Mouse (Mus musculus): ENCODE results near the gene Trcg1. TPM values are rescaled to one million over a fixed set of nuclear protein-coding genes. Genes with fewer than 3 reads are reported as not detected.
A peak's percentile ranks its signal among the peaks of the same experiment; 100 is the strongest.

The Trcg1 gene
- polyA plus RNA-seq, 1 experiment: not detected

- DNase-seq: no peak
- no peaks in the 10 kb centered on the region; the same call in 1 of the 2 replicates for H3K36me3 ChIP-seq (ENCODE audit: control insufficient read depth, insufficient read depth, low read length)
Observed at GRCm38 (mm10) chr9:57251139-57251538, 14.8 kb downstream of the Trcg1 start.

GRCm38 (mm10) chr9:57254061-57254460, 17.7 kb downstream of the Trcg1 start:
- Histone ChIP-seq H3K27me3 (replicated peaks; ENCODE audit: control insufficient read depth, insufficient read depth, low read length) (no peaks in the 10 kb centered on the region), H3K36me3 (ENCODE audit: control insufficient read depth, insufficient read depth, low read length) (no peaks in the 10 kb centered on the region; the same call in 1 of the 2 replicates), H3K27ac (ENCODE audit: insufficient read depth, low read depth, low read length) (no peak overlapping the region), H3K4me1 (ENCODE audit: control insufficient read depth, insufficient read depth, low read length) (peaks cover 5% of the 10 kb centered on the region; the same call in 1 of the 2 replicates), H3K4me3 (ENCODE audit: insufficient read depth, low read depth, low read length) (no peak overlapping the region)
- peak; percentile 60 for DNase-seq
- no peak for TF ChIP-seq POLR2A (IDR thresholded peaks at IDR 0.05; ENCODE audit: low read depth, low read length)
- TF ChIP-seq CTCF (conservative IDR thresholded peaks at IDR 0.05; ENCODE audit: insufficient read depth, insufficient read length, low read depth, low read length): no peak
- 57% methylated on average over 7 of the region's 7 CpGs for WGBS

More at GRCm38 (mm10) chr9:57251139-57251538, 14.8 kb downstream of the Trcg1 start:
- Histone ChIP-seq H3K27me3 (replicated peaks; ENCODE audit: control insufficient read depth, insufficient read depth, low read length) (no peaks in the 10 kb centered on the region), H3K27ac (ENCODE audit: insufficient read depth, low read depth, low read length) (no peak overlapping the region), H3K4me3 (ENCODE audit: insufficient read depth, low read depth, low read length) (no peak overlapping the region), H3K4me1 (ENCODE audit: control insufficient read depth, insufficient read depth, low read length) (peaks cover 15% of the 10 kb centered on the region; the same call in 1 of the 2 replicates)
- 83% methylated on average over 2 of the region's 2 CpGs for WGBS
- TF ChIP-seq CTCF (conservative IDR thresholded peaks at IDR 0.05; ENCODE audit: insufficient read depth, insufficient read length, low read depth, low read length) (no peak), POLR2A (IDR thresholded peaks at IDR 0.05; ENCODE audit: low read depth, low read length) (no peak)

- DNase-seq: no peak
- Histone ChIP-seq H3K27ac (ENCODE audit: insufficient read depth, low read depth, low read length) (no peak overlapping the region), H3K4me1 (ENCODE audit: control insufficient read depth, insufficient read depth, low read length) (peaks cover 5% of the 10 kb centered on the region; the same call in 1 of the 2 replicates), H3K27me3 (replicated peaks; ENCODE audit: control insufficient read depth, insufficient read depth, low read length) (no peaks in the 10 kb centered on the region), H3K36me3 (ENCODE audit: control insufficient read depth, insufficient read depth, low read length) (no peaks in the 10 kb centered on the region; the same call in 1 of the 2 replicates), H3K4me3 (ENCODE audit: insufficient read depth, low read depth, low read length) (no peak overlapping the region)
- 84% methylated on average over 9 of the region's 9 CpGs for WGBS
- no peak for TF ChIP-seq POLR2A (IDR thresholded peaks at IDR 0.05; ENCODE audit: low read depth, low read length)
- TF ChIP-seq CTCF (conservative IDR thresholded peaks at IDR 0.05; ENCODE audit: insufficient read depth, insufficient read length, low read depth, low read length): no peak
Observed at GRCm38 (mm10) chr9:57254823-57255495, 18.6 kb downstream of the Trcg1 start.

GRCm38 (mm10) chr9:57256309-57256708, 20.0 kb downstream of the Trcg1 start:
- no peak for DNase-seq
- no peak overlapping the region for H3K4me3 ChIP-seq (ENCODE audit: insufficient read depth, low read depth, low read length)
- 93% methylated on average over 20 of the region's 20 CpGs for WGBS
- no peak for TF ChIP-seq CTCF (conservative IDR thresholded peaks at IDR 0.05; ENCODE audit: insufficient read depth, insufficient read length, low read depth, low read length)
- TF ChIP-seq POLR2A (IDR thresholded peaks at IDR 0.05; ENCODE audit: low read depth, low read length): no peak
- no peaks in the 10 kb centered on the region; the same call in 1 of the 2 replicates for H3K36me3 ChIP-seq (ENCODE audit: control insufficient read depth, insufficient read depth, low read length)
- H3K27ac ChIP-seq (ENCODE audit: insufficient read depth, low read depth, low read length): no peak overlapping the region
- no peaks in the 10 kb centered on the region for H3K27me3 ChIP-seq (replicated peaks; ENCODE audit: control insufficient read depth, insufficient read depth, low read length)
- peaks cover 13% of the 10 kb centered on the region; the same call in 1 of the 2 replicates for H3K4me1 ChIP-seq (ENCODE audit: control insufficient read depth, insufficient read depth, low read length)

GRCm38 (mm10) chr9:57256861-57257260, 20.5 kb downstream of the Trcg1 start:
- no peaks in the 10 kb centered on the region; the same call in 1 of the 2 replicates for H3K36me3 ChIP-seq (ENCODE audit: control insufficient read depth, insufficient read depth, low read length)

GRCm38 (mm10) chr9:57257627-57258026, 21.3 kb downstream of the Trcg1 start:
- no peak for DNase-seq
- no peaks in the 10 kb centered on the region; the same call in 1 of the 2 replicates for H3K36me3 ChIP-seq (ENCODE audit: control insufficient read depth, insufficient read depth, low read length)
- H3K27me3 ChIP-seq (replicated peaks; ENCODE audit: control insufficient read depth, insufficient read depth, low read length): no peaks in the 10 kb centered on the region
- WGBS: 81% methylated on average over 9 of the region's 9 CpGs
- TF ChIP-seq CTCF (conservative IDR thresholded peaks at IDR 0.05; ENCODE audit: insufficient read depth, insufficient read length, low read depth, low read length) (no peak), POLR2A (IDR thresholded peaks at IDR 0.05; ENCODE audit: low read depth, low read length) (no peak)
- H3K4me3 ChIP-seq (ENCODE audit: insufficient read depth, low read depth, low read length): no peak overlapping the region
- H3K4me1 ChIP-seq (ENCODE audit: control insufficient read depth, insufficient read depth, low read length): peaks cover 13% of the 10 kb centered on the region; the same call in 1 of the 2 replicates
- no peak overlapping the region for H3K27ac ChIP-seq (ENCODE audit: insufficient read depth, low read depth, low read length)

More at GRCm38 (mm10) chr9:57256861-57257260, 20.5 kb downstream of the Trcg1 start:
- no peak overlapping the region for H3K4me3 ChIP-seq (ENCODE audit: insufficient read depth, low read depth, low read length)
- peaks cover 13% of the 10 kb centered on the region; the same call in 1 of the 2 replicates for H3K4me1 ChIP-seq (ENCODE audit: control insufficient read depth, insufficient read depth, low read length)
- 94% methylated on average over 11 of the region's 11 CpGs for WGBS
- no peak for DNase-seq
- H3K27me3 ChIP-seq (replicated peaks; ENCODE audit: control insufficient read depth, insufficient read depth, low read length): no peaks in the 10 kb centered on the region
- no peak overlapping the region for H3K27ac ChIP-seq (ENCODE audit: insufficient read depth, low read depth, low read length)
- TF ChIP-seq CTCF (conservative IDR thresholded peaks at IDR 0.05; ENCODE audit: insufficient read depth, insufficient read length, low read depth, low read length) (no peak), POLR2A (IDR thresholded peaks at IDR 0.05; ENCODE audit: low read depth, low read length) (no peak)

- WGBS: under 1% methylated on average over 3 of the region's 3 CpGs
- no peaks in the 10 kb centered on the region for H3K36me3 ChIP-seq (ENCODE audit: control insufficient read depth, insufficient read depth, low read length)
- H3K27me3 ChIP-seq (replicated peaks; ENCODE audit: control insufficient read depth, insufficient read depth, low read length): no peaks in the 10 kb centered on the region
- no peak overlapping the region for H3K4me3 ChIP-seq (ENCODE audit: insufficient read depth, low read depth, low read length)
- no peak overlapping the region for H3K27ac ChIP-seq (ENCODE audit: insufficient read depth, low read depth, low read length)
- DNase-seq: peak; percentile 94
- TF ChIP-seq CTCF (conservative IDR thresholded peaks at IDR 0.05; ENCODE audit: insufficient read depth, insufficient read length, low read depth, low read length): peak; percentile 100
- TF ChIP-seq POLR2A (IDR thresholded peaks at IDR 0.05; ENCODE audit: low read depth, low read length): no peak
- peaks cover 12% of the 10 kb centered on the region; the same call in 1 of the 2 replicates for H3K4me1 ChIP-seq (ENCODE audit: control insufficient read depth, insufficient read depth, low read length)
Observed at GRCm38 (mm10) chr9:57259736-57260135, 23.4 kb downstream of the Trcg1 start.

Measured in kidney, adult 2 months (tissue).